Mouse (Mus musculus) forebrain, embryonic 15.5 days (tissue): Measurements from ENCODE around the gene Tmprss4. TPM values are rescaled to one million over a fixed set of nuclear protein-coding genes. Genes with fewer than 3 reads are reported as not detected.

Experiments used
- ATAC-seq: fragments of 200-750 bp; cut with Nextera tagmentation; replicated peaks from 2 replicates; pipeline ENCODE4 v1.8.0; 2017; ENCODE audit warnings: mild to moderate bottlenecking, moderate TSS enrichment, moderate library complexity
- H3K27ac ChIP-seq: fragments of 300-500 bp; sonication (generic); replicated peaks from 2 replicates; pipeline ENCODE4 v1.5.1; 2015; ENCODE audit warnings: mild to moderate bottlenecking, inconsistent platforms
- H3K27me3 ChIP-seq: fragments of 300-500 bp; sonication (generic); 2 replicates; pipeline ENCODE4 v1.6.1; 2015; ENCODE audit warnings: inconsistent platforms
- H3K36me3 ChIP-seq: fragments of 300-500 bp; sonication (generic); 2 replicates; pipeline ENCODE4 v1.6.1; 2015; ENCODE audit warnings: mild to moderate bottlenecking, inconsistent platforms
- H3K4me1 ChIP-seq: fragments of 300-500 bp; sonication (generic); 2 replicates; pipeline ENCODE4 v1.6.1; 2015; ENCODE audit warnings: inconsistent platforms
- H3K4me2 ChIP-seq: fragments of 300-500 bp; sonication (generic); replicated peaks from 2 replicates; pipeline ENCODE4 v1.6.1; 2015; ENCODE audit warnings: mild to moderate bottlenecking, inconsistent platforms
- H3K4me3 ChIP-seq: fragments of 300-500 bp; sonication (generic); 2 replicates; pipeline ENCODE4 v1.5.1; 2015; ENCODE audit warnings: mild to moderate bottlenecking, inconsistent platforms
- H3K9ac ChIP-seq: fragments of 300-500 bp; sonication (generic); replicated peaks from 2 replicates; pipeline ENCODE4 v1.6.1; 2015; ENCODE audit warnings: mild to moderate bottlenecking, inconsistent platforms
- H3K9me3 ChIP-seq: fragments of 300-500 bp; sonication (generic); 2 replicates; pipeline ENCODE4 v1.6.1; 2016; ENCODE audit warnings: inconsistent platforms
- WGBS: fragments of 180-500 bp; shearing (Covaris S2); methylation state at CpG from one replicate; pipeline ENCODE4 v1.1.7; 2015; ENCODE audit warnings: mixed read lengths; 5-methylcytosine and 5-hydroxymethylcytosine counted together
- polyA plus RNA-seq: library from polyadenylated mRNA; unstranded; fragments of >200 nt; fragmentation: Nextera tagmentation; extraction: Ambion mirVana; gene quantifications from 2 replicates; pipeline ENCODE4 v1.2.1, GENCODE M21; 2015

Gene Tmprss4
- polyA plus RNA-seq, 1 experiment from 2014 or later = not detected

GRCm38 (mm10) chr9:45125211-45125610 is 78.7 kb downstream of the Tmprss4 start:
- no peaks in the 10 kb centered on the region for H3K9me3 ChIP-seq
- no peak overlapping the region for H3K27ac ChIP-seq
- H3K9ac ChIP-seq = no peak overlapping the region
- no peak overlapping the region for H3K4me2 ChIP-seq
- H3K27me3 ChIP-seq = no peaks in the 10 kb centered on the region
- no peak for ATAC-seq
- peaks cover 16% of the 10 kb centered on the region for H3K4me1 ChIP-seq
- no peaks in the 10 kb centered on the region for H3K36me3 ChIP-seq
- no peak overlapping the region for H3K4me3 ChIP-seq
- 91% methylated on average over 14 of the region's 14 CpGs for WGBS

Other genes starting within 250 kb of the Tmprss4 start
- 37.0 and 39.0 TPM in 2 replicates for gene Ube4a, start 238.5 kb downstream of the Tmprss4 start, polyA plus RNA-seq
- not detected in 2 replicates for gene Cd3g, start 223.7 kb downstream of the Tmprss4 start, polyA plus RNA-seq
- gene Cd3d, start 222.3 kb downstream of the Tmprss4 start, polyA plus RNA-seq = not detected in 2 replicates
- not detected in 2 replicates for gene Cd3e, start 194.5 kb downstream of the Tmprss4 start, polyA plus RNA-seq
- 0.34 and 0.63 TPM in 2 replicates for gene Mpzl2, start 164.3 kb downstream of the Tmprss4 start, polyA plus RNA-seq
- 1.1 and 1.5 TPM in 2 replicates for gene Mpzl3, start 148.9 kb downstream of the Tmprss4 start, polyA plus RNA-seq
- gene Jaml, start 124.9 kb downstream of the Tmprss4 start, polyA plus RNA-seq = 0.45 TPM in 1 of 2 replicates, not detected in the other
- gene Scn2b, start 86.3 kb downstream of the Tmprss4 start, polyA plus RNA-seq = 5.3 and 5.7 TPM in 2 replicates
- 0.10 and 0.34 TPM in 2 replicates for gene Scn4b, start 65.7 kb downstream of the Tmprss4 start, polyA plus RNA-seq
- 0.10 TPM in 1 of 2 replicates, not detected in the other for gene BC049352, start 22.1 kb downstream of the Tmprss4 start, polyA plus RNA-seq
- 0.42 and 0.49 TPM in 2 replicates for gene Il10ra, start 65.1 kb upstream of the Tmprss4 start, polyA plus RNA-seq
- not detected in 2 replicates for gene Tmprss13, start 115.0 kb upstream of the Tmprss4 start, polyA plus RNA-seq
- gene Fxyd6, start 166.1 kb upstream of the Tmprss4 start, polyA plus RNA-seq = 447 and 481 TPM in 2 replicates
- gene Fxyd2, start 195.6 kb upstream of the Tmprss4 start, polyA plus RNA-seq = 5.8 and 6.3 TPM in 2 replicates
- gene Dscaml1, start 222.5 kb upstream of the Tmprss4 start, polyA plus RNA-seq = 22.3 and 23.5 TPM in 2 replicates